Mouse (Mus musculus): ENCODE data around the gene Armc9. TPM values are rescaled to one million over a fixed set of nuclear protein-coding genes. Genes with fewer than 3 reads are reported as not detected.

Armc9 gene
- total and polyA plus RNA-seq, 3 experiments = 10.9 to 15.5 (median 15.1) TPM

GRCm38 (mm10) chr1:86146293-86146692, 8.3 kb upstream of the Armc9 start:
- H3K79me2 ChIP-seq (replicated peaks; ENCODE audit: control insufficient read depth, extremely low read depth, insufficient read depth, poor library complexity, severe bottlenecking) = no peaks in the 10 kb centered on the region
- dilution Hi-C loops (cut with MboI; ENCODE audit: extremely low pct_ligation_motif_present, extremely low pct_unique_long_range_greater_than_20kb, low sequenced_read_pairs) (no loop called here), in situ Hi-C loops (cut with MboI; ENCODE audit: low pct_ligation_motif_present, low pct_unique_long_range_greater_than_20kb, low sequenced_read_pairs) (no loop called here)
- no peak overlapping the region for H3K9ac ChIP-seq (ENCODE audit: insufficient read depth, low read depth)
- H3K27ac ChIP-seq (ENCODE audit: insufficient read depth, low read depth) = no peak overlapping the region
- H3K4me3 ChIP-seq (replicated peaks in 1 of 3; ENCODE audit: low read depth in 2 of 3, low read length in 2 of 3, poor library complexity in 1 of 3) = no peak overlapping the region
- peaks cover 0 to 4% of the 10 kb centered on the region in 2 experiments for H3K36me3 ChIP-seq (replicated peaks in 1 of 2; ENCODE audit: control insufficient read depth in 1 of 2, insufficient read depth in 1 of 2, low read length in 1 of 2)
- no peak for TF ChIP-seq CHD2 (IDR thresholded peaks at IDR 0.05; ENCODE audit: low read length)
- no peak overlapping the region for H3K4me2 ChIP-seq (ENCODE audit: insufficient read depth, low read depth, poor library complexity, severe bottlenecking)
- peaks cover 2 to 11% of the 10 kb centered on the region in 2 experiments; a peak in 2 of 4 replicates for H3K4me1 ChIP-seq (ENCODE audit: control insufficient read depth in 1 of 2, insufficient read depth in 2 of 2)
- H3K27me3 ChIP-seq (replicated peaks) = no peaks in the 10 kb centered on the region
- DNase-seq (ENCODE audit: extremely low read depth) = no peak
- H3K9me3 ChIP-seq (replicated peaks; ENCODE audit: low read length) = no peaks in the 10 kb centered on the region

DNA sequence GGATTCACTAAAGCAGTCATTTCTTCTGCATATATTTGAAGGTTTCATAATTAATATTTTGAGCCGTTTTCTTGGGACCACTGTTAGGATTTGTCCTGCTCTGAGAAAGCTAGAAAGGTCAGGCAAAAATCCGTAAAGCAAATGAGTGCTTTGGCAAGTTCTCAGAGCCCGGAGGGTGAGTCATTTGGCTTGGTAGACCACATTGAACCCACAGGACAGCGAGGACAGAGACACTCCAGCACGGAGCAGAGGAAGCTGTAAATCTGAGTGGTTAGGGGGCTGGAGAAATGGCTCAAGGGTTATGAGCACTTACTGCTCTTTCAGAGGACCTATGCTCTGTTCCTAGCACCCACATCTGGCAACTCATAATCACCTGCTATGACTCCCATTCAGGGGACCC, 7.0 kb upstream of the Armc9 start:
- no peaks in the 10 kb centered on the region for H3K9me3 ChIP-seq (replicated peaks; ENCODE audit: low read length)
- H3K4me3 ChIP-seq (replicated peaks in 1 of 3; ENCODE audit: low read depth in 2 of 3, low read length in 2 of 3, poor library complexity in 1 of 3) = no peak overlapping the region
- no peaks in the 10 kb centered on the region for H3K27me3 ChIP-seq (replicated peaks)
- DNase-seq (ENCODE audit: extremely low read depth) = no peak
- H3K79me2 ChIP-seq (replicated peaks; ENCODE audit: control insufficient read depth, extremely low read depth, insufficient read depth, poor library complexity, severe bottlenecking) = no peaks in the 10 kb centered on the region
- dilution Hi-C loops (cut with MboI; ENCODE audit: extremely low pct_ligation_motif_present, extremely low pct_unique_long_range_greater_than_20kb, low sequenced_read_pairs) (no loop called here), in situ Hi-C loops (cut with MboI; ENCODE audit: low pct_ligation_motif_present, low pct_unique_long_range_greater_than_20kb, low sequenced_read_pairs) (no loop called here)
- no peak overlapping the region for H3K9ac ChIP-seq (ENCODE audit: insufficient read depth, low read depth)
- H3K27ac ChIP-seq (ENCODE audit: insufficient read depth, low read depth) = no peak overlapping the region
- TF ChIP-seq MYC (IDR thresholded peaks at IDR 0.05; ENCODE audit: low read depth, low read length) (no peak), NELFE (IDR thresholded peaks at IDR 0.05; ENCODE audit: low read depth, low read length) (no peak), USF1 (IDR thresholded peaks at IDR 0.05; ENCODE audit: low read depth, low read length) (no peak), HCFC1 (IDR thresholded peaks at IDR 0.05; ENCODE audit: low read depth, low read length) (no peak), PAX5 (IDR thresholded peaks at IDR 0.05; ENCODE audit: low read length) (no peak), CHD1 (IDR thresholded peaks at IDR 0.05; ENCODE audit: low read depth, low read length) (no peak), POLR2A (IDR thresholded peaks at IDR 0.05; ENCODE audit: low read depth, low read length) (no peak), JUND (conservative IDR thresholded peaks at IDR 0.05; ENCODE audit: low read depth, low read length) (no peak), USF2 (conservative IDR thresholded peaks at IDR 0.05; ENCODE audit: low read depth, low read length) (no peak), ELF1 (IDR thresholded peaks at IDR 0.05; ENCODE audit: low read depth, low read length) (no peak), MAFK (IDR thresholded peaks at IDR 0.05; ENCODE audit: insufficient replicate concordance, low read length) (no peak), NRF1 (IDR thresholded peaks at IDR 0.05; ENCODE audit: low read depth, low read length) (no peak), IRF4 (IDR thresholded peaks at IDR 0.05; ENCODE audit: low read depth, low read length) (no peak), MEF2A (IDR thresholded peaks at IDR 0.05; ENCODE audit: borderline replicate concordance, low read depth, low read length) (no peak), EP300 (IDR thresholded peaks at IDR 0.05; ENCODE audit: low read length) (no peak), TBP (conservative IDR thresholded peaks at IDR 0.05; ENCODE audit: low read depth, low read length) (no peak), CTCF (conservative IDR thresholded peaks at IDR 0.05 in 1 of 2, IDR thresholded peaks at IDR 0.05 in 1 of 2; ENCODE audit: low read depth in 2 of 2, low read length in 2 of 2) (no peak)
- H3K4me1 ChIP-seq (ENCODE audit: control insufficient read depth in 1 of 2, insufficient read depth in 2 of 2) = peaks cover 5 to 14% of the 10 kb centered on the region in 2 experiments; a peak in 2 of 4 replicates
- no peak overlapping the region for H3K4me2 ChIP-seq (ENCODE audit: insufficient read depth, low read depth, poor library complexity, severe bottlenecking)
- H3K36me3 ChIP-seq (replicated peaks in 1 of 2; ENCODE audit: control insufficient read depth in 1 of 2, insufficient read depth in 1 of 2, low read length in 1 of 2) = peaks cover 0 to under 1% of the 10 kb centered on the region in 2 experiments

All from CH12.LX (cell line).